Mouse (Mus musculus) CH12.LX (cell line): ENCODE measurements around the gene Mcam.

ENCODE experiments used
- BHLHE40 ChIP-seq: IDR thresholded peaks from 2 replicates; pipeline ENCODE4 v1.6.1; 2011; ENCODE audit warnings: mild to moderate bottlenecking, low read depth, low read length, improper control_type of control experiment
- CTCF ChIP-seq, 2 experiments: IDR thresholded peaks in 1 of 2; conservative IDR thresholded peaks in 1 of 2; 2 replicates each; pipeline ENCODE4 v1.5.1; 2011 to 2012; ENCODE audit warnings: low read depth in 2 of 2, low read length in 2 of 2, improper control_type of control experiment in 1 of 2, inconsistent platforms in 1 of 2, mild to moderate bottlenecking in 1 of 2, moderate library complexity in 1 of 2
- EP300 ChIP-seq: IDR thresholded peaks from 2 replicates; pipeline ENCODE4 v1.6.1; 2011; ENCODE audit warnings: low read length, improper control_type of control experiment
- ETS1 ChIP-seq: conservative IDR thresholded peaks from 2 replicates; pipeline ENCODE4 v1.6.1; 2012; ENCODE audit warnings: low read depth, mild to moderate bottlenecking, inconsistent platforms, low read length, improper control_type of control experiment, moderate library complexity
- HCFC1 ChIP-seq: IDR thresholded peaks from 2 replicates; pipeline ENCODE4 v1.6.1; 2012; ENCODE audit warnings: low read depth, mild to moderate bottlenecking, inconsistent platforms, low read length, improper control_type of control experiment
- IRF4 ChIP-seq: IDR thresholded peaks from 2 replicates; pipeline ENCODE4 v1.6.1; 2014; ENCODE audit warnings: low read depth, mild to moderate bottlenecking, inconsistent platforms, low read length, improper control_type of control experiment
- MAFK ChIP-seq: IDR thresholded peaks from 2 replicates; pipeline ENCODE4 v1.6.1; 2011; ENCODE audit warnings: low read length, improper control_type of control experiment; ENCODE audit not compliant: insufficient replicate concordance
- POLR2AphosphoS2 ChIP-seq: IDR thresholded peaks from 2 replicates; pipeline ENCODE4 v1.6.1; 2011; ENCODE audit warnings: low read depth, low read length, improper control_type of control experiment
- USF2 ChIP-seq: conservative IDR thresholded peaks from 2 replicates; pipeline ENCODE4 v1.6.1; 2011; ENCODE audit warnings: low read depth, low read length, improper control_type of control experiment

- no peak for TF ChIP-seq POLR2AphosphoS2
- no peak for TF ChIP-seq HCFC1
- no peak for TF ChIP-seq CTCF (conservative IDR thresholded peaks at IDR 0.05 in 1 of 2, IDR thresholded peaks at IDR 0.05 in 1 of 2; ENCODE audit: low read depth in 2 of 2, low read length in 2 of 2)
- TF ChIP-seq IRF4 = no peak
- TF ChIP-seq BHLHE40 = no peak
- TF ChIP-seq MAFK = no peak
- no peak for TF ChIP-seq EP300
- no peak for TF ChIP-seq ETS1
- no peak for TF ChIP-seq USF2
Observed at GRCm38 (mm10) chr9:44181537-44181936, 47.3 kb downstream of the Mcam start.
